Mouse (Mus musculus): ENCODE measurements around the gene Spatc1l.

- no peak for TF ChIP-seq TAL1 (IDR thresholded peaks at IDR 0.05; ENCODE audit: low read length)
- TF ChIP-seq GATA1 (IDR thresholded peaks at IDR 0.05; ENCODE audit: low read length) = no peak
Measured at GRCm38 (mm10) chr10:76584138-76584537, 22.1 kb downstream of the Spatc1l start.

All from erythroblast, embryonic 14.5 days (primary cell).